Mouse (Mus musculus): ENCODE data around the gene Cyyr1. TPM values are rescaled to one million over a fixed set of nuclear protein-coding genes. Genes with fewer than 3 reads are reported as not detected.

The Cyyr1 gene
- 11.7 and 21.3 TPM in 2 replicates for polyA plus RNA-seq (2012; rRNA removed; ENCODE audit: low replicate concordance)

GRCm38 (mm10) chr16:85553297-85553696 is at the start of gene Cyyr1:
Gene Cyyr1, minus strand, starts transcription at chr16:85553397.

Other genes with a start within 250 kb of the Cyyr1 start
- 18.5 and 30.2 TPM in 2 replicates for gene Adamts1, start 249.7 kb upstream of the Cyyr1 start, polyA plus RNA-seq (2012; rRNA removed; ENCODE audit: low replicate concordance)